Mouse (Mus musculus): ENCODE measurements around the gene Nwd2.

Gene Nwd2

GRCm38 (mm10) chr5:63755092-63755761 lies 106.3 kb downstream of the Nwd2 start:
- DNase-seq (ENCODE audit: low spot score in 2 of 2), result no peak

GRCm38 (mm10) chr5:63755938-63756337 lies 107.0 kb downstream of the Nwd2 start:
- DNase-seq (ENCODE audit: low spot score in 2 of 2), result no peak

- peak in 1 of 2 experiments; percentile 56 for DNase-seq (ENCODE audit: low spot score in 2 of 2)
Measured at GRCm38 (mm10) chr5:63765886-63766285, 117.0 kb downstream of the Nwd2 start.

- peak; percentile 63 to 79 for DNase-seq (ENCODE audit: low spot score in 2 of 2)
Measured at GRCm38 (mm10) chr5:63766715-63767114, 117.8 kb downstream of the Nwd2 start.

- peak; percentile 41 to 49 for DNase-seq (ENCODE audit: low spot score in 2 of 2)
Measured at GRCm38 (mm10) chr5:63767464-63767863, 118.6 kb downstream of the Nwd2 start.

- peak in 1 of 2 experiments; percentile 14 for DNase-seq (ENCODE audit: low spot score in 2 of 2)
Measured at GRCm38 (mm10) chr5:63768220-63768619, 119.3 kb downstream of the Nwd2 start.

GRCm38 (mm10) chr5:63772971-63773370 lies 124.1 kb downstream of the Nwd2 start:
- peak in 1 of 2 experiments; percentile 25 for DNase-seq (ENCODE audit: low spot score in 2 of 2)

GRCm38 (mm10) chr5:63773603-63774002 lies 124.7 kb downstream of the Nwd2 start:
- DNase-seq (ENCODE audit: low spot score in 2 of 2), result no peak

- DNase-seq (ENCODE audit: low spot score in 2 of 2), result no peak
Measured at GRCm38 (mm10) chr5:63788156-63788826, 139.4 kb downstream of the Nwd2 start.

- peak; percentile 76 to 82 for DNase-seq (ENCODE audit: low spot score in 2 of 2)
Measured at GRCm38 (mm10) chr5:63811819-63812508, 163.1 kb downstream of the Nwd2 start, which contains the start of gene 0610040J01Rik. Gene 0610040J01Rik, plus strand, starts transcription at chr5:63812363.

GRCm38 (mm10) chr5:63812509-63812865 lies 163.6 kb downstream of the Nwd2 start:
- DNase-seq (ENCODE audit: low spot score in 2 of 2), result no peak

- DNase-seq (ENCODE audit: low spot score in 2 of 2), result no peak
Measured at GRCm38 (mm10) chr5:63816643-63817042, 167.7 kb downstream of the Nwd2 start.

- DNase-seq (ENCODE audit: low spot score in 2 of 2), result no peak
Measured at GRCm38 (mm10) chr5:63817270-63817669, 168.4 kb downstream of the Nwd2 start.

GRCm38 (mm10) chr5:63818975-63819374 lies 170.1 kb downstream of the Nwd2 start:
- DNase-seq (ENCODE audit: low spot score in 2 of 2), result no peak

GRCm38 (mm10) chr5:63819519-63819918 lies 170.6 kb downstream of the Nwd2 start:
- DNase-seq (ENCODE audit: low spot score in 2 of 2), result no peak

GRCm38 (mm10) chr5:63821176-63821575 lies 172.3 kb downstream of the Nwd2 start:
- DNase-seq (ENCODE audit: low spot score in 2 of 2), result no peak

GRCm38 (mm10) chr5:63821860-63822259 lies 173.0 kb downstream of the Nwd2 start:
- no peak for DNase-seq (ENCODE audit: low spot score in 2 of 2)

GRCm38 (mm10) chr5:63823362-63824332 lies 174.7 kb downstream of the Nwd2 start:
- no peak for DNase-seq (ENCODE audit: low spot score in 2 of 2)

- no peak for DNase-seq (ENCODE audit: low spot score in 2 of 2)
Measured at GRCm38 (mm10) chr5:63824599-63825350, 175.9 kb downstream of the Nwd2 start.

GRCm38 (mm10) chr5:63825881-63826280 lies 177.0 kb downstream of the Nwd2 start:
- DNase-seq (ENCODE audit: low spot score in 2 of 2), result no peak

GRCm38 (mm10) chr5:63827006-63827405 lies 178.1 kb downstream of the Nwd2 start:
- DNase-seq (ENCODE audit: low spot score in 2 of 2), result no peak

All from right cerebral cortex, postnatal 10 days (tissue).